Mouse (Mus musculus): Measurements from ENCODE around the gene Rsrc1.

GRCm38 (mm10) chr3:67369407-67370079, 388.4 kb downstream of the Rsrc1 start:
- TF ChIP-seq POLR2A (IDR thresholded peaks at IDR 0.05; ENCODE audit: borderline replicate concordance, extremely low read depth, insufficient read depth, insufficient read length, poor library complexity, severe bottlenecking) (no peak), CTCF (IDR thresholded peaks at IDR 0.05; ENCODE audit: borderline replicate concordance, extremely low read depth, insufficient read depth, insufficient read length) (no peak; the same call in 1 of the 2 replicates)

Measured in brain, embryonic 14.5 days (tissue).